Mouse (Mus musculus): Measurements from ENCODE around the gene a. TPM values are rescaled to one million over a fixed set of nuclear protein-coding genes. Genes with fewer than 3 reads are reported as not detected.
"Not testable (repeated sequence)": the region's sequence is repeated elsewhere in the genome, so short reads cannot be mapped to it uniquely, and the experiment has no call there.

a gene
- polyA plus RNA-seq, 1 experiment: not detected

DNA sequence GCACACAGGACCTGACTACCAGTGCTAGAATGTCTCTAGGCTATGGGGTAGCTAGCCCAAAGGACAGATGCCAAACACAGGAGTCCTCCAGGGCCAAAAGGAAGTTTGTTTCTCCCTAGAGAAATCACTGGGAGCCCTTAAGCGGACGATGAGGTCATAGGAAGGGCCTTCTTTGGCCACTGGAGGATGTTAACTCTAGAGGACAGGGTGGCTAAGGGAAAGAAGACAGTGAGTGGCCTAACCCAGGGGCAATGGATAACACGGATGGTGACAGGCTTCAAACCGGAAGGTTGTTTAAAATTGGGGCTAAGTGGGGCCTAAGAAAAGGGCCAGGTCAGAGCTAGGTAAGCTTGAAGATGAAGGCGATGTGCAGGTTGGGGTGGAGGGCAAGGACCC is 258.9 kb downstream of the a start:
- peak overlapping the region; percentile 31 for H3K4me3 ChIP-seq (ENCODE audit: insufficient read depth, poor library complexity, severe bottlenecking)
- H3K36me3 ChIP-seq (ENCODE audit: control insufficient read depth, insufficient read depth): no peaks in the 10 kb centered on the region
- TF ChIP-seq MYOG (IDR thresholded peaks at IDR 0.05; ENCODE audit: control insufficient read depth, extremely low read depth, insufficient read length): no peak
- H3ac ChIP-seq (ENCODE audit: control insufficient read depth, insufficient read length, low read depth): no peak overlapping the region
- no peaks in the 10 kb centered on the region for H3K27me3 ChIP-seq (ENCODE audit: control insufficient read depth, insufficient read depth, insufficient read length)
- no peaks in the 10 kb centered on the region for H3K79me2 ChIP-seq (ENCODE audit: control insufficient read depth, insufficient read depth)
- H3K79me3 ChIP-seq (ENCODE audit: low read depth): no peaks in the 10 kb centered on the region

DNA sequence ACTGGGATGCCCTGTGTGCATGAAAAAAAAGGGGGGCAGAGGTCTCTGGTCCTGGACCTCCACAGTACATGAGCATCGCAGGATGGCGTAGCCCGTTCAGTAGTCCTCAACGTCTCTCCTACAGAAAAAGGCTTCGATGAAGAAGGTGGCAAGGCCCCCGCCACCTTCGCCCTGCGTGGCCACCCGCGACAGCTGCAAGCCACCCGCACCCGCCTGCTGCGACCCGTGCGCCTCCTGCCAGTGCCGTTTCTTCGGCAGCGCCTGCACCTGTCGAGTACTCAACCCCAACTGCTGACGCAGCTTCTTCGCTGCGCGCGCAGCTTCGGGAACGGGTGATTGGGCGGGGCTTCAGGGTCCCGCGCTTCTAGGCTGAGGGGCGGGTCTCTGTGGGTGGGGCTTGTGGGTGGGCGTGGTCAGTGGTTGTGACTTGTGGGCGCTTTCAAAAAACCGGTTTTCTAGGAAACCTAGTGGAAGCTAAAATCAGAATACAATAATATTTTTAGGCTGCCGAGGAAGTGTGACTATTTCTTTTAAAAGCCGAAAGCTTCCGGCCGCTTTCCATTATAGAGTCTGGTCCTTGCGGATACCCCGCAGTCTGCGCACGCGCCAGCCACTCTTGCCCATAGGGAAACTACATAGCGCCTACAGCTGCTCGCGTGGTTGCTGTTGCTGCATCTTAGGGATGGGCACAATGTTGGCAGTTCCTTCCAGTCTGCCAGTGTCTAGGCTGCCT is 259.5 kb downstream of the a start:
- Histone ChIP-seq H3K4me3 (ENCODE audit: insufficient read depth, poor library complexity, severe bottlenecking) (peak overlapping the region; percentile 31), H3K79me2 (ENCODE audit: control insufficient read depth, insufficient read depth) (no peaks in the 10 kb centered on the region), H3K79me3 (ENCODE audit: low read depth) (no peaks in the 10 kb centered on the region), H3K27me3 (ENCODE audit: control insufficient read depth, insufficient read depth, insufficient read length) (no peaks in the 10 kb centered on the region), H3K36me3 (ENCODE audit: control insufficient read depth, insufficient read depth) (no peaks in the 10 kb centered on the region), H3ac (ENCODE audit: control insufficient read depth, insufficient read length, low read depth) (peak overlapping the region; percentile 12)
- no peak for TF ChIP-seq MYOG (IDR thresholded peaks at IDR 0.05; ENCODE audit: control insufficient read depth, extremely low read depth, insufficient read length)
- peak; percentile 97 for TF ChIP-seq MYOD1 (IDR thresholded peaks at IDR 0.05; ENCODE audit: control insufficient read depth, insufficient read length, low read depth)

DNA sequence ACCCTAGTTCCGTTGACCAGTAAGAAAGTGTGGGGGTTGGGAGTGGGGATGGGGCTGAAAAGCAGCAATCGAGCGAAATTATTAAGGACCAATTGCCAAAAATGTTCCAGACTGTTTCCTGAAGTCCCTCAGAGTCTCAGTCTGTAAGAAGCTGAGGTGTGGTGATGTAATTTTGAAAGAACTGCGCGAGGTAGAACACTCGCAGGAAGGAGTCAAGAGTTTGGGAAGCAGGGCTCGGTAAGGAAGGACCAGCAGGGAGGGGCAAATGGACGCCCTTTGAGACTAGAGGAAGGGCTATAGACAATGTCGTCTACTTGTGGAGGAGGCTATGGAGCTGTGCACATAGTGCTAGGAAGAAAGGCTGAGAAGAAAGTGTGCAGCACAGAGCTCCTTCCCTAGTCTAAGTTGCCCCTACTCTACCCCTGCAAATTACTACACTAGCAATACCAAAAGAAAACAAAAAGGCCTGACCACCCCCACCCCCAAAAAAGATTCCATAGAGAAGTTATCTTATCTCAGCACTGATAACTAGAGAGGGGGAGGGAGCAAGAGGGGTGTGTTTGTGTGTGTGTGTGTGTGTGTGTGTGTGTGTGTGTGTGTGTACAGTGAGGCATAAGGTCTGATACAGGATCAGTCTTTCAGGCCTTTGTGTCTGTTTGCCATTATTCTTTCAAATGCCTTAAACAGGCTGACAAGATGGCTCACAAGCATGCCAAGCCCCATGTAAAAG is 260.6 kb downstream of the a start:
- no peak for TF ChIP-seq CEBPB (IDR thresholded peaks at IDR 0.05; ENCODE audit: low read depth)
- no peak for TF ChIP-seq USF1 (IDR thresholded peaks at IDR 0.05; ENCODE audit: low read depth)
- no peak for TF ChIP-seq MYOG (IDR thresholded peaks at IDR 0.05; ENCODE audit: control insufficient read depth, extremely low read depth, insufficient read length)
- Histone ChIP-seq H3K79me3 (ENCODE audit: low read depth) (no peaks in the 10 kb centered on the region), H3ac (ENCODE audit: control insufficient read depth, insufficient read length, low read depth) (no peak overlapping the region), H3K36me3 (ENCODE audit: control insufficient read depth, insufficient read depth) (no peaks in the 10 kb centered on the region), H3K27me3 (ENCODE audit: control insufficient read depth, insufficient read depth, insufficient read length) (no peaks in the 10 kb centered on the region), H3K79me2 (ENCODE audit: control insufficient read depth, insufficient read depth) (no peaks in the 10 kb centered on the region), H3K4me3 (ENCODE audit: insufficient read depth, poor library complexity, severe bottlenecking) (no peak overlapping the region)

DNA sequence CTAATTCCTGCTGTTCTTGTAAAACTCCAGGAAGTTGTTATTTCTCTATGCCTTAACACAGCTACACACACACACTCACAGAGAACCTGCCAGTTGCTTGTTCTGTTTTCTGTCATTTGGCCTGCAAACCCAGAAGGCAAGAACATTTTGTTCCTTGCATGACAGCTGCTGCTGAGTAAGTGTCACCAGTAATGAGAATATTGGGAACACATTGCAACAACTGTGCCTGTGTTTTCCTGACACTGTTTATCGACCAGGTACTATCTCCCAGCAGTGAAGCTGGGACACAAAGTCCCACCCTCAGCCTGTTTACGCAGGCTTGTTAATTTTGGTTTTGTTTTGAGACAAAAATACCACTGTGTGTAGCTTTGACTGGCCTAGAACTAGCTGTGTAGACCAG is 261.5 kb downstream of the a start:
- Histone ChIP-seq H3K36me3 (ENCODE audit: control insufficient read depth, insufficient read depth) (no peaks in the 10 kb centered on the region), H3K79me2 (ENCODE audit: control insufficient read depth, insufficient read depth) (no peaks in the 10 kb centered on the region), H3ac (ENCODE audit: control insufficient read depth, insufficient read length, low read depth) (no peak overlapping the region), H3K4me3 (ENCODE audit: insufficient read depth, poor library complexity, severe bottlenecking) (no peak overlapping the region), H3K27me3 (ENCODE audit: control insufficient read depth, insufficient read depth, insufficient read length) (no peaks in the 10 kb centered on the region), H3K79me3 (ENCODE audit: low read depth) (no peaks in the 10 kb centered on the region)
- no peak for TF ChIP-seq FOSL1 (IDR thresholded peaks at IDR 0.05; ENCODE audit: insufficient read depth, low read length, poor library complexity, severe bottlenecking)
- TF ChIP-seq MAX (IDR thresholded peaks at IDR 0.05): no peak
- TF ChIP-seq MYOG (IDR thresholded peaks at IDR 0.05; ENCODE audit: control insufficient read depth, extremely low read depth, insufficient read length): no peak
- TF ChIP-seq CTCF (IDR thresholded peaks at IDR 0.05; ENCODE audit: control insufficient read depth, insufficient read depth, insufficient read length): no peak
- TF ChIP-seq MYOD1 (IDR thresholded peaks at IDR 0.05; ENCODE audit: control insufficient read depth, insufficient read length, low read depth): no peak
- no peak for TF ChIP-seq CEBPB (IDR thresholded peaks at IDR 0.05; ENCODE audit: low read depth)
- TF ChIP-seq USF1 (IDR thresholded peaks at IDR 0.05; ENCODE audit: low read depth): no peak

DNA sequence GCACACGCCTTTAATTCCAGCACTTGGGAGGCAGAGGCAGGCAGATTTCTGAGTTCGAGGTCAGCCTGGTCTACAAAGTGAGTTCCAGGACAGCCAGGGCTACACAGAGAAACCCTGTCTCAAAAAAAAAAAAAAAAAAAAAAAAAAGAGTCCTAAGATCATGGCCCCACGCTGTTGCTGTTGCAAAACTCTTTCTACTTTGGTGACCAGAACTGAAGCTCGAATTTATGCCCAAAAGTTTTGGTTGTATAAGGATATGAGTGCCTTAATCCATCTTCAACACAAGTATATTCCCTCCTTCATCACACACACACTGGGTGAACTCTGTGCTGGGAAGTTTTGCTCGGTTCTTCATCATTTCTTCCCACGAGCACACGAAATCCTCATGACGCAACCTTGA is 262.3 kb downstream of the a start:
- H3K36me3 ChIP-seq (ENCODE audit: control insufficient read depth, insufficient read depth); H3K4me3 ChIP-seq (ENCODE audit: insufficient read depth, poor library complexity, severe bottlenecking); H3ac ChIP-seq (ENCODE audit: control insufficient read depth, insufficient read length, low read depth); H3K27me3 ChIP-seq (ENCODE audit: control insufficient read depth, insufficient read depth, insufficient read length); H3K79me2 ChIP-seq (ENCODE audit: control insufficient read depth, insufficient read depth); H3K79me3 ChIP-seq (ENCODE audit: low read depth): not testable (repeated sequence)

DNA sequence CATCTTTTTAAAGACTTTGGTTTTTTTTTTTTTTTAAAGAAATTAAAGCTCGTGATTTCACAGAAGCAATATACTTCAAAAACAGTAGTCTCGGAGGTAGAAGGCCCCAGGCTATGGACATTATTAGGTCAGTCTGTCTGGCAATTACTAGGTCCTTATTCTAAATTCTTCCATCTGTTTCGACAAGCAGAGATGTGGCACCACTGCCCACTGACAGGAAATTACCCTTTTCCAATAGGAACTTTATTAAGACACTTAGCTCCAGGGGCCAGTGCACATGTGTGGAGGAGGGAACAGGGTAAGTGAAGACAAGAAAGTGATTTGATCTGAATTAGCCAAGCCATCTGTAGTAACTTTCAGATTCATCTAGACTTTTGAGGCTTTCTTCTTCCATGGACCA is 263.5 kb downstream of the a start:
- Histone ChIP-seq H3K27me3 (ENCODE audit: control insufficient read depth, insufficient read depth, insufficient read length) (no peaks in the 10 kb centered on the region), H3K79me2 (ENCODE audit: control insufficient read depth, insufficient read depth) (no peaks in the 10 kb centered on the region)

More for the DNA sequence above, 263.5 kb downstream of the a start:
- no peak for TF ChIP-seq CEBPB (IDR thresholded peaks at IDR 0.05; ENCODE audit: low read depth)
- no peak for TF ChIP-seq MAX (IDR thresholded peaks at IDR 0.05)
- TF ChIP-seq CTCF (IDR thresholded peaks at IDR 0.05; ENCODE audit: control insufficient read depth, insufficient read depth, insufficient read length): no peak
- Histone ChIP-seq H3K36me3 (ENCODE audit: control insufficient read depth, insufficient read depth) (peaks cover 8% of the 10 kb centered on the region), H3ac (ENCODE audit: control insufficient read depth, insufficient read length, low read depth) (no peak overlapping the region), H3K79me3 (ENCODE audit: low read depth) (no peaks in the 10 kb centered on the region), H3K4me3 (ENCODE audit: insufficient read depth, poor library complexity, severe bottlenecking) (no peak overlapping the region)
